Mouse (Mus musculus): ENCODE measurements at regions not wholly inside any gene's neighbourhood (a gene's known extent, or its start where the extent isn't known, plus 50 kb on each side); places are given as distances from the start of the nearest gene placed in this dataset.

- TF ChIP-seq CTCF (IDR thresholded peaks at IDR 0.05; ENCODE audit: borderline replicate concordance, control insufficient read depth, extremely low read depth, insufficient read depth, low read length, poor library complexity) (no peak), POLR2A (IDR thresholded peaks at IDR 0.05; ENCODE audit: control insufficient read depth, extremely low read depth, insufficient read depth, low read length, poor library complexity) (no peak)
These were observed 57.4 kb upstream of the Rnd3 start for GRCm38 (mm10) chr2:51206332-51206731.

Data from thymus, adult 2 months (tissue).